Mouse (Mus musculus): ENCODE measurements around the gene Cartpt. TPM values are rescaled to one million over a fixed set of nuclear protein-coding genes. Genes with fewer than 3 reads are reported as not detected.
A peak's percentile ranks its signal among the peaks of the same experiment; 100 is the strongest.

Gene Cartpt
- polyA plus RNA-seq (2015; fragmentation: Nextera tagmentation; extraction: Ambion mirVana) = 7.2 and 19.7 TPM in 2 replicates

DNA sequence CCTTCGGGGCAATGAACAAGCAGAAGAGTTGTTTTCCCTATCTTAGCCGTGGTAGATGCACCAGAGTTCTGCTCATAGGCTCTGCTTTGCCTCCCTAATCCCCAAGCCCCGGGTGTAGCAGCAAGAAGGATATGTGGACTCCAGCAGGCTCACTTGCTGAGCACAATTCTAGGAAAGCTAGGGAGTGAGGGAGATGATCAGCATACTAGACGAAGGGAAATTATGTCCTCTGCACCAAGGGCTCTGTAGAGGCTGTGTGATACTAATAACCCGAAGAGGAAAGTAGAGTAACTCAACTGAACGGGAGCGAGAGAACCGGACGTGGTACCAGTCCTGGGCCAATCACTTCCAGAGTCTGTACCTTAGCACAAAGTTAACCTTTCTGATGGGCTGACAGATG, at the start of gene Cartpt:
Gene Cartpt (minus strand): TSS at position 127 of the 400 bp plus-strand sequence.
- Histone ChIP-seq H3K9ac (peak within 1 kb of the TSS; percentile 55; the same call in 1 of the 2 replicates), H3K4me3 (peak within 1 kb of the TSS; percentile 40), H3K4me1 (peaks cover 19% of the 10 kb centered on the region), H3K36me3 (ENCODE audit: poor library complexity, severe bottlenecking) (no peaks in the 10 kb centered on the region), H3K4me2 (peak within 1 kb of the TSS; percentile 68), H3K27ac (no peak within 1 kb of the TSS), H3K9me3 (replicated peaks) (no peaks in the 10 kb centered on the region), H3K27me3 (peaks cover 46% of the 10 kb centered on the region)
- ATAC-seq = no peak
- 42% methylated on average over 9 of the region's 9 CpGs for WGBS

GRCm38 (mm10) chr13:99947417-99947816, 46.5 kb upstream of the Cartpt start:
- Histone ChIP-seq H3K4me2 (no peak overlapping the region), H3K27ac (no peak overlapping the region), H3K4me3 (no peak overlapping the region), H3K9me3 (replicated peaks) (no peaks in the 10 kb centered on the region), H3K4me1 (no peaks in the 10 kb centered on the region), H3K9ac (no peak overlapping the region), H3K27me3 (no peaks in the 10 kb centered on the region), H3K36me3 (ENCODE audit: poor library complexity, severe bottlenecking) (peaks cover 40% of the 10 kb centered on the region)
- ATAC-seq = no peak
- 78% methylated on average over 4 of the region's 4 CpGs for WGBS

DNA sequence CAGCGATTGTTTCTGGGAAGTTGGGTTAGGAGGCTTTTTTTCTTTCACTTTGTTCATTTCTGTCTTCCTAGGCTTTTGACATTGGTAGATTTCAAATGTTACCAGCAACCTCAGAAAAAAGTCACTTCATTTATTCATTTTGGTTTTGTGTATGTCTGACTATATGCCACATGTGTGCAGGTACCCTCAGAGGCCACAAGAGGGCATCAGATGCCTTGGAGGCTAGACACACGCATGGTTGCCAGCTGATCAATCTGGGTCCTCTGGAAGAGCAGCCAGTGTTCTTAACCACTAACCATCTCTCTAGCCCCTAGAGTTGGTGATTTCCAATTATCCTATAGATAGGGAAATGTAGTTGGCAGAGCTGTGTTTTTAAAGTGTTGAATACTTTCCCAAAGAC, 42.6 kb upstream of the Cartpt start:
- no peak for ATAC-seq
- Histone ChIP-seq H3K4me3 (no peak overlapping the region), H3K4me2 (no peak overlapping the region), H3K27me3 (no peaks in the 10 kb centered on the region), H3K9ac (no peak overlapping the region), H3K27ac (no peak overlapping the region), H3K4me1 (peaks cover 28% of the 10 kb centered on the region), H3K9me3 (replicated peaks) (no peaks in the 10 kb centered on the region), H3K36me3 (ENCODE audit: poor library complexity, severe bottlenecking) (peaks cover 19% of the 10 kb centered on the region)
- WGBS = 95% methylated on average over 2 of the region's 2 CpGs

GRCm38 (mm10) chr13:99940601-99941000, 39.7 kb upstream of the Cartpt start:
- H3K9me3 ChIP-seq (replicated peaks) = no peaks in the 10 kb centered on the region
- H3K4me3 ChIP-seq = no peak overlapping the region
- H3K4me2 ChIP-seq = no peak overlapping the region
- WGBS = 4% methylated on average over 2 of the region's 2 CpGs
- H3K4me1 ChIP-seq = peaks cover 35% of the 10 kb centered on the region
- H3K36me3 ChIP-seq (ENCODE audit: poor library complexity, severe bottlenecking) = 0 out of 2 replicates have a peak, but pooled peaks cover 6% of the 10 kb centered on the region
- no peak overlapping the region for H3K9ac ChIP-seq
- peak; percentile 91 for ATAC-seq
- H3K27me3 ChIP-seq = no peaks in the 10 kb centered on the region
- H3K27ac ChIP-seq = peak overlapping the region; percentile 70

- Histone ChIP-seq H3K9ac (no peak overlapping the region), H3K27ac (peak overlapping the region; percentile 21), H3K4me3 (no peak overlapping the region), H3K4me2 (no peak overlapping the region), H3K9me3 (replicated peaks) (no peaks in the 10 kb centered on the region), H3K27me3 (no peaks in the 10 kb centered on the region), H3K36me3 (ENCODE audit: poor library complexity, severe bottlenecking) (0 out of 2 replicates have a peak, but pooled peaks cover 6% of the 10 kb centered on the region), H3K4me1 (peaks cover 35% of the 10 kb centered on the region)
- no peak for ATAC-seq
- 47% methylated on average over 8 of the region's 8 CpGs for WGBS
These were observed 38.4 kb upstream of the Cartpt start for GRCm38 (mm10) chr13:99939320-99939671.

- 71% methylated on average over 10 of the region's 10 CpGs for WGBS
- Histone ChIP-seq H3K9ac (no peak overlapping the region), H3K9me3 (replicated peaks) (no peaks in the 10 kb centered on the region), H3K4me3 (no peak overlapping the region), H3K27ac (peak overlapping the region; percentile 75; the same call in 1 of the 2 replicates), H3K4me1 (peaks cover 35% of the 10 kb centered on the region), H3K27me3 (no peaks in the 10 kb centered on the region), H3K36me3 (ENCODE audit: poor library complexity, severe bottlenecking) (0 out of 2 replicates have a peak, but pooled peaks cover 3% of the 10 kb centered on the region), H3K4me2 (no peak overlapping the region)
- no peak for ATAC-seq
These were observed 37.9 kb upstream of the Cartpt start for GRCm38 (mm10) chr13:99938606-99939319.

- H3K4me1 ChIP-seq = peaks cover 35% of the 10 kb centered on the region
- no peaks in the 10 kb centered on the region for H3K9me3 ChIP-seq (replicated peaks)
- H3K27me3 ChIP-seq = no peaks in the 10 kb centered on the region
- ATAC-seq = peak; percentile 63
- peak overlapping the region; percentile 75 for H3K27ac ChIP-seq
- H3K4me2 ChIP-seq = no peak overlapping the region
- H3K36me3 ChIP-seq (ENCODE audit: poor library complexity, severe bottlenecking) = no peaks in the 10 kb centered on the region
- WGBS = 7% methylated on average over 3 of the region's 3 CpGs
- no peak overlapping the region for H3K4me3 ChIP-seq
- no peak overlapping the region for H3K9ac ChIP-seq
These were observed 36.9 kb upstream of the Cartpt start for GRCm38 (mm10) chr13:99937741-99938140.

GRCm38 (mm10) chr13:99932406-99932805, 31.5 kb upstream of the Cartpt start:
- Histone ChIP-seq H3K27ac (no peak overlapping the region), H3K9me3 (replicated peaks) (no peaks in the 10 kb centered on the region), H3K9ac (no peak overlapping the region), H3K36me3 (ENCODE audit: poor library complexity, severe bottlenecking) (no peaks in the 10 kb centered on the region), H3K4me1 (0 out of 2 replicates have a peak, but pooled peaks cover 1% of the 10 kb centered on the region), H3K4me3 (no peak overlapping the region), H3K27me3 (no peaks in the 10 kb centered on the region), H3K4me2 (no peak overlapping the region)
- WGBS = 100% methylated on average over 1 of the region's 1 CpGs
- ATAC-seq = no peak

- 91% methylated on average over 6 of the region's 6 CpGs for WGBS
- peaks cover 1% of the 10 kb centered on the region for H3K4me1 ChIP-seq
- no peak for ATAC-seq
These were observed 30.6 kb upstream of the Cartpt start for GRCm38 (mm10) chr13:99931502-99931901.

GRCm38 (mm10) chr13:99926249-99926648, 25.4 kb upstream of the Cartpt start:
- no peak for ATAC-seq
- 29% methylated on average over 5 of the region's 5 CpGs for WGBS
- H3K36me3 ChIP-seq (ENCODE audit: poor library complexity, severe bottlenecking) = no peaks in the 10 kb centered on the region
- peaks cover 6% of the 10 kb centered on the region for H3K4me1 ChIP-seq
- no peaks in the 10 kb centered on the region for H3K27me3 ChIP-seq
- H3K4me3 ChIP-seq = no peak overlapping the region
- no peaks in the 10 kb centered on the region for H3K9me3 ChIP-seq (replicated peaks)
- H3K4me2 ChIP-seq = no peak overlapping the region
- H3K27ac ChIP-seq = no peak overlapping the region
- no peak overlapping the region for H3K9ac ChIP-seq

More at GRCm38 (mm10) chr13:99931502-99931901, 30.6 kb upstream of the Cartpt start:
- Histone ChIP-seq H3K4me3 (no peak overlapping the region), H3K36me3 (ENCODE audit: poor library complexity, severe bottlenecking) (no peaks in the 10 kb centered on the region), H3K9ac (no peak overlapping the region), H3K27me3 (no peaks in the 10 kb centered on the region), H3K9me3 (replicated peaks) (no peaks in the 10 kb centered on the region), H3K27ac (no peak overlapping the region), H3K4me2 (no peak overlapping the region)

GRCm38 (mm10) chr13:99915632-99916031, 14.7 kb upstream of the Cartpt start:
- Histone ChIP-seq H3K27me3 (no peaks in the 10 kb centered on the region), H3K36me3 (ENCODE audit: poor library complexity, severe bottlenecking) (no peaks in the 10 kb centered on the region), H3K27ac (no peak overlapping the region), H3K4me1 (peaks cover 3% of the 10 kb centered on the region; the same call in 1 of the 2 replicates), H3K4me3 (no peak overlapping the region), H3K4me2 (no peak overlapping the region), H3K9ac (no peak overlapping the region), H3K9me3 (replicated peaks) (no peaks in the 10 kb centered on the region)
- 83% methylated on average over 5 of the region's 5 CpGs for WGBS
- no peak for ATAC-seq

DNA sequence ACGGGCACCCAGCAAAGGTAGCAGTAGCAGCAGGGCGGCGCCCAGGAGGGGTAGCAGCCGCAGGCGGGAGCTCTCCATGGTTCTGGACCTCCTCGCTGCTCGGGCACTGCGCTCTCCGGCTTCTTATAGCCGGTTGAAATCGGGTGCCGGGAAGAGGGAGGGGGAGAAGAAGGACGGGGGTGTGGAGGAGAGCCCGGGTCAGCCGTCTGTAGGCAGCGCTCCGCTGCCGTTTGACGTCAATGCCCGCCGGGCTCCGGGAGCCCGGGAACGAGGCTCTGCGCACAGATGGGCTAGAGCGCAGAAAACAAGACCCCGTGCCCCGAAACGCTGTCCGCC, 366 bp downstream of the Cartpt start:
- H3K4me3 ChIP-seq = peak overlapping the region; percentile 40
- WGBS = 2% methylated on average over 30 of the region's 30 CpGs
- ATAC-seq = peak; percentile 50; the same call in 1 of the 2 replicates
- H3K36me3 ChIP-seq (ENCODE audit: poor library complexity, severe bottlenecking) = no peaks in the 10 kb centered on the region
- H3K9me3 ChIP-seq (replicated peaks) = no peaks in the 10 kb centered on the region
- H3K4me2 ChIP-seq = peak overlapping the region; percentile 68
- H3K4me1 ChIP-seq = peaks cover 19% of the 10 kb centered on the region
- peak overlapping the region; percentile 55; the same call in 1 of the 2 replicates for H3K9ac ChIP-seq
- no peak overlapping the region for H3K27ac ChIP-seq
- H3K27me3 ChIP-seq = peaks cover 46% of the 10 kb centered on the region

Data from forebrain, embryonic 13.5 days (tissue).